Mouse (Mus musculus) left cerebral cortex, postnatal 36 days (tissue): ENCODE measurements around the gene Slc25a34. TPM values are rescaled to one million over a fixed set of nuclear protein-coding genes. Genes with fewer than 3 reads are reported as not detected.

Experiments used
- total RNA-seq, 2 experiments: library from RNA; stranded (reverse); gene quantifications; 2 replicates each; pipeline ENCODE4 v1.2.3; 2021

The Slc25a34 gene
- total RNA-seq, 2 experiments from 2014 or later, result 3.0 to 4.3 TPM

Other genes with a start within 250 kb of the Slc25a34 start
- gene Clcnka, start 225.1 kb downstream of the Slc25a34 start, total RNA-seq, result not detected
- under 1 TPM in 1 of 2 experiments, not detected in 1; 0.84 TPM for gene Clcnkb, start 207.8 kb downstream of the Slc25a34 start, total RNA-seq
- under 1 TPM; 0.18 to 0.47 TPM for gene Hspb7, start 203.0 kb downstream of the Slc25a34 start, total RNA-seq
- 1 to 10 TPM; 4.2 to 5.2 TPM for gene Srarp, start 187.7 kb downstream of the Slc25a34 start, total RNA-seq
- gene Zbtb17, start 179.2 kb downstream of the Slc25a34 start, total RNA-seq, result 10 to 100 TPM; 41.1 to 42.4 TPM
- gene Spen, start 85.2 kb downstream of the Slc25a34 start, total RNA-seq, result 10 to 100 TPM; 50.8 to 72.8 TPM
- gene Fblim1, start 17.7 kb downstream of the Slc25a34 start, total RNA-seq, result 1 to 10 TPM in 1 of 2 experiments, under 1 TPM in 1; 0.68 to 1.2 TPM
- gene Tmem82, start 5.2 kb downstream of the Slc25a34 start, total RNA-seq, result 1 to 10 TPM in 1 of 2 experiments, under 1 TPM in 1; 0.35 to 1.3 TPM
- gene Plekhm2, start 41.1 kb upstream of the Slc25a34 start, total RNA-seq, result 10 to 100 TPM; 90.7 to 91.7 TPM
- gene Rsc1a1, start 61.8 kb upstream of the Slc25a34 start, total RNA-seq, result 1 to 10 TPM in 1 of 2 experiments, not detected in 1; 2.9 TPM
- 10 to 100 TPM; 39.4 to 44.1 TPM for gene Ddi2, start 99.6 kb upstream of the Slc25a34 start, total RNA-seq
- 1 to 10 TPM; 1.1 to 1.3 TPM for gene Agmat, start 122.9 kb upstream of the Slc25a34 start, total RNA-seq
- gene Dnajc16, start 167.1 kb upstream of the Slc25a34 start, total RNA-seq, result 10 to 100 TPM; 39.7 to 41.9 TPM
- gene Casp9, start 169.8 kb upstream of the Slc25a34 start, total RNA-seq, result 10 to 100 TPM; 20.9 to 26.9 TPM
- gene Cela2a, start 202.3 kb upstream of the Slc25a34 start, total RNA-seq, result not detected
- gene Ctrc, start 222.5 kb upstream of the Slc25a34 start, total RNA-seq, result not detected